Comparison of ENCODE assay signal across 8 mouse cellular contexts in the genomic region with DNA sequence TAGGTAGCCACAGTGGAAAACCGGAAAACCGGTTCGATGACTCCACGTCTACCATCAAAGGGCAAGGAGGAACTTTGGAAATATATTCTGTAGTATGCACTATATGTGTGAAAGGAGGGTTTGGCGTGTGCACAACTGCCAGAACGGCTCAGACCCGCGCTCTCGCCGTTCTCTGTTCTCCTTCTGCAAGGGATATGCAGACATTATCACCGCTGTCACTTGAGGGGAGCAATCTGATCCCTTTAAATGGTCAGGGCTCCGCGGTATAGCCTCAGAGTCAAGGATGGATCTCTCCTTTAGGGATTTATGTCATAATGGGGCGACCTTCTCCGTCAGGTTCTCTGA. TPM values are rescaled to one million over a fixed set of nuclear protein-coding genes. Genes with fewer than 3 reads are reported as not detected.
DNase-seq lines count a peak whose midpoint lies in the region; ATAC-seq lines count a peak whose summit lies in the region.
"Had no signal": no experiment of that assay in that cellular context is flagged by ENCODE, and none has a peak within 500 bp of the region (broad histone marks: within the 10 kb centered on the region; RNA-seq: fewer than 3 reads in every experiment).

No protein-coding gene starts in this region.

- DNase-seq in retina, embryonic 14.5 days (ENCODE audit: low spot score), result peak; percentile 53
- no peak for DNase-seq in retina, postnatal 1 day
- peak; percentile 32 to 34 for DNase-seq in cerebellum, postnatal 10 days
- no peak for DNase-seq in T-cell, adult 2 months (ENCODE audit: low spot score)

- no peak for ATAC-seq in heart, embryonic 15.5 days (replicated peaks; ENCODE audit: insufficient number of reproducible peaks, insufficient read depth, low FRiP score, low read depth)
- no peak for ATAC-seq in liver, embryonic 12.5 days
- no peak for ATAC-seq in stomach, embryonic 14.5 days (ENCODE audit: insufficient number of reproducible peaks, insufficient read depth, low FRiP score, low read depth)

- no peaks in the 10 kb centered on the region for H3K9me3 ChIP-seq in heart, embryonic 15.5 days (replicated peaks)
- no peaks in the 10 kb centered on the region for H3K9me3 ChIP-seq in liver, embryonic 12.5 days (replicated peaks)
- H3K9me3 ChIP-seq in stomach, embryonic 14.5 days (ENCODE audit: control insufficient read depth, low read depth, low read length), result no peaks in the 10 kb centered on the region

- peak overlapping the region; percentile 63 for H3K27ac ChIP-seq in heart, embryonic 15.5 days
- no peak overlapping the region for H3K27ac ChIP-seq in liver, embryonic 12.5 days
- no peak overlapping the region for H3K27ac ChIP-seq in stomach, embryonic 14.5 days (ENCODE audit: low read length)

- H3K4me1 ChIP-seq in heart, embryonic 15.5 days (replicated peaks), result 0 out of 2 replicates have a peak, but pooled peaks cover 7% of the 10 kb centered on the region
- H3K4me1 ChIP-seq in liver, embryonic 12.5 days, result peaks cover 34% of the 10 kb centered on the region
- H3K4me1 ChIP-seq in stomach, embryonic 14.5 days (ENCODE audit: control insufficient read depth, insufficient read depth, low read length), result no peaks in the 10 kb centered on the region

- H3K4me3 ChIP-seq in heart, embryonic 15.5 days, result peak overlapping the region; percentile 82
- H3K4me3 ChIP-seq in liver, embryonic 12.5 days, result peak overlapping the region; percentile 67
- peak overlapping the region; percentile 49 for H3K4me3 ChIP-seq in stomach, embryonic 14.5 days (ENCODE audit: low read depth, low read length)

- H3K9ac ChIP-seq in heart, embryonic 15.5 days, result peak overlapping the region; percentile 67
- H3K9ac ChIP-seq in liver, embryonic 12.5 days, result peak overlapping the region; percentile 64
- H3K9ac ChIP-seq in stomach, embryonic 14.5 days (replicated peaks; ENCODE audit: low read depth, low read length), result no peak overlapping the region; the same call in 1 of the 2 replicates

- under 1% methylated on average over 15 of the region's 15 CpGs for WGBS in heart, embryonic 15.5 days
- WGBS in liver, embryonic 12.5 days (ENCODE audit: insufficient replicate concordance), result under 1% methylated on average over 15 of the region's 15 CpGs
- WGBS in stomach, embryonic 14.5 days, result under 1% methylated on average over 15 of the region's 15 CpGs

- peak overlapping the region; percentile 93 for H3K4me2 ChIP-seq in heart, embryonic 15.5 days
- H3K4me2 ChIP-seq in liver, embryonic 12.5 days, result peak overlapping the region; percentile 87
- H3K4me2 ChIP-seq in stomach, embryonic 14.5 days (replicated peaks; ENCODE audit: low read depth, low read length), result peak overlapping the region; percentile 62

- H3K27me3 ChIP-seq in heart, embryonic 15.5 days, result no peaks in the 10 kb centered on the region
- peaks cover 47% of the 10 kb centered on the region for H3K27me3 ChIP-seq in liver, embryonic 12.5 days (replicated peaks)
- no peaks in the 10 kb centered on the region for H3K27me3 ChIP-seq in stomach, embryonic 14.5 days (ENCODE audit: control insufficient read depth, insufficient read depth, low read length)

- no peaks in the 10 kb centered on the region for H3K36me3 ChIP-seq in heart, embryonic 15.5 days
- H3K36me3 ChIP-seq in liver, embryonic 12.5 days, result no peaks in the 10 kb centered on the region
- H3K36me3 ChIP-seq in stomach, embryonic 14.5 days (ENCODE audit: control insufficient read depth, insufficient read depth, low read length), result no peaks in the 10 kb centered on the region

RNA-seq across cellular contexts. Expression of a gene that starts 13.8 kb away (rescaled TPM):
- polyA plus RNA-seq in heart, embryonic 15.5 days (2015; fragmentation: Nextera tagmentation; extraction: Ambion mirVana), result not detected in 2 replicates
- not detected in 2 replicates for polyA plus RNA-seq in liver, embryonic 12.5 days (2016; fragmentation: Nextera tagmentation; extraction: Ambion mirVana)
- polyA plus RNA-seq in stomach, embryonic 14.5 days (2014; fragmentation: Nextera tagmentation; extraction: Ambion mirVana), result not detected in 2 replicates
- polyA plus RNA-seq: frontal cortex, adult 2 months had no signal

RNA-seq across cellular contexts. Expression of a gene that starts 19.8 kb away (rescaled TPM):
- 61.4 and 84.7 TPM in 2 replicates for polyA plus RNA-seq in heart, embryonic 15.5 days (2015; fragmentation: Nextera tagmentation; extraction: Ambion mirVana)
- 129 and 132 TPM in 2 replicates for polyA plus RNA-seq in liver, embryonic 12.5 days (2016; fragmentation: Nextera tagmentation; extraction: Ambion mirVana)
- polyA plus RNA-seq in stomach, embryonic 14.5 days (2014; fragmentation: Nextera tagmentation; extraction: Ambion mirVana), result 123 and 128 TPM in 2 replicates

RNA-seq across cellular contexts. Expression of a gene that starts 30.0 kb away (rescaled TPM):
- not detected in 2 replicates for polyA plus RNA-seq in heart, embryonic 15.5 days (2015; fragmentation: Nextera tagmentation; extraction: Ambion mirVana)
- not detected in 2 replicates for polyA plus RNA-seq in liver, embryonic 12.5 days (2016; fragmentation: Nextera tagmentation; extraction: Ambion mirVana)
- not detected in 2 replicates for polyA plus RNA-seq in stomach, embryonic 14.5 days (2014; fragmentation: Nextera tagmentation; extraction: Ambion mirVana)
- polyA plus RNA-seq: frontal cortex, adult 2 months had no signal

RNA-seq across cellular contexts. Expression of a gene that starts 48.2 kb away (rescaled TPM):
- polyA plus RNA-seq in heart, embryonic 15.5 days (2015; fragmentation: Nextera tagmentation; extraction: Ambion mirVana), result 0.04 TPM in 1 of 2 replicates, not detected in the other
- polyA plus RNA-seq in liver, embryonic 12.5 days (2016; fragmentation: Nextera tagmentation; extraction: Ambion mirVana), result 0.10 TPM in 2 replicates
- polyA plus RNA-seq in stomach, embryonic 14.5 days (2014; fragmentation: Nextera tagmentation; extraction: Ambion mirVana), result not detected in 2 replicates
- polyA plus RNA-seq: frontal cortex, adult 2 months had no signal

Comparison
In these comparisons a context has a peak if more than half of its experiments do, and no peak if none do; other contexts are left out.
1. DNase-seq: peak in retina, embryonic 14.5 days (single experiment) and cerebellum, postnatal 10 days (2 of 2); none in retina, postnatal 1 day (single experiment) and T-cell, adult 2 months (single experiment).
2. Peak in every context shown above with its lines, with median percentiles within 50 percentile points of each other: H3K4me2 ChIP-seq and H3K4me3 ChIP-seq.